Mouse (Mus musculus) urinary bladder, adult 18-20 months (tissue): Measurements from ENCODE around the gene Syngr1.

Experiments
- DNase-seq, 2 experiments: peaks; one replicate each; pipeline ENCODE4 v3.0.0; 2022; ENCODE audit warnings: low spot score in 2 of 2, mixed read lengths in 2 of 2

The Syngr1 gene

GRCm38 (mm10) chr15:80070095-80070644 lies 21.0 kb upstream of the Syngr1 start:
- DNase-seq: no peak

GRCm38 (mm10) chr15:80071951-80072437 lies 19.1 kb upstream of the Syngr1 start:
- no peak for DNase-seq

GRCm38 (mm10) chr15:80072579-80073255 lies 18.4 kb upstream of the Syngr1 start:
- DNase-seq: no peak

- DNase-seq: no peak
Measured at GRCm38 (mm10) chr15:80073256-80073621, 17.9 kb upstream of the Syngr1 start.

GRCm38 (mm10) chr15:80074663-80075373 lies 16.3 kb upstream of the Syngr1 start:
- no peak for DNase-seq

GRCm38 (mm10) chr15:80075374-80075694 lies 15.8 kb upstream of the Syngr1 start:
- DNase-seq: no peak

GRCm38 (mm10) chr15:80075733-80076337 lies 15.3 kb upstream of the Syngr1 start:
- DNase-seq: no peak

- no peak for DNase-seq
Measured at GRCm38 (mm10) chr15:80076338-80077136, 14.6 kb upstream of the Syngr1 start.

GRCm38 (mm10) chr15:80078058-80078814 lies 12.9 kb upstream of the Syngr1 start:
- DNase-seq: no peak

GRCm38 (mm10) chr15:80079129-80079668 lies 11.9 kb upstream of the Syngr1 start:
- no peak for DNase-seq

- DNase-seq: no peak
Measured at GRCm38 (mm10) chr15:80079954-80080353, 11.2 kb upstream of the Syngr1 start.

GRCm38 (mm10) chr15:80080711-80081615 lies 10.2 kb upstream of the Syngr1 start:
- no peak for DNase-seq

- DNase-seq: no peak
Measured at GRCm38 (mm10) chr15:80081801-80082546, 9.2 kb upstream of the Syngr1 start.

GRCm38 (mm10) chr15:80082661-80083275 lies 8.4 kb upstream of the Syngr1 start:
- no peak for DNase-seq

GRCm38 (mm10) chr15:80083276-80083731 lies 7.8 kb upstream of the Syngr1 start:
- DNase-seq: peak; percentile 97 to 98

- DNase-seq: no peak
Measured at GRCm38 (mm10) chr15:80083740-80084139, 7.4 kb upstream of the Syngr1 start.

GRCm38 (mm10) chr15:80087406-80088012 lies 3.6 kb upstream of the Syngr1 start:
- DNase-seq: no peak

GRCm38 (mm10) chr15:80088637-80089036 lies 2.5 kb upstream of the Syngr1 start:
- DNase-seq: peak; percentile 71 to 75
